Mouse (Mus musculus): ENCODE measurements around the gene Smarcd1. TPM values are rescaled to one million over a fixed set of nuclear protein-coding genes. Genes with fewer than 3 reads are reported as not detected.

Gene Smarcd1
- total and polyA plus RNA-seq, 2 experiments from 2014 or later = 16.8 to 35.7 TPM

DNA sequence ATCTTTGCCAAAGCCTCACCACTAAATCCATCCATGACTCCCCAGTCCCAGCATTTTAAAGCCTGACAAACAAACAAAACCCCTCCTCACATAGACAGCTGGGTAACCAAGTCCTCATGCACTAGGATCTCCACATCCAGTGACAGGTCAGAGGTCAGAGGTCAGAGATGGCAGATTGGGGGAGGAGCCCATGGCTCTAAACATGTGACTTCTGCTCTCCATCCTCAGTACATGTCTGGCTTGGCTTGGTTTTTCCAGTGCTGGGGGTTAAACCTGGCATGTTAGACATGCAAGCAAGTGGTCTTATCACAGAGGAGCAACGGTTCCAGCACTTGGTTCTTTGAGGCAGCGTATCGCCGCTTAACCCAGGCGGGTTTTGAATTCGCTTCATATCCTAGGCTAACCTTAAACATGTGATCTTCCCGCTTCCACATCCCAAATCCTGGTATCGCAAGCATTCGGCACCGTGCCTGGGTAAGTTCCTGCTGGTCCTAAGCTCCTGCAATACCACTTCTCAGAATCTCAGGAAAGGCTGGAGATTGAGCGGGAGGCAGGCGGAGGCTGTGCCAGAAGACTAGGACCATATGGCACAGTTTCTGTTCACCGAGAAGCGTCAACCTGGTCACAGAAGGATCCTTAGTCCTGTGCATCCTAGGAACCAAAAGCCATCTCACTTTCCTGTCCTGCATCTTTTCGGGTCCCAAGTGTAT lies 40.7 kb upstream of the Smarcd1 start:
- Histone ChIP-seq H3K4me1 (ENCODE audit: control insufficient read depth, insufficient read depth) (peaks cover 13% of the 10 kb centered on the region; the same call in 1 of the 2 replicates), H3K36me3 (replicated peaks; ENCODE audit: control insufficient read depth, insufficient read depth, low read length) (no peaks in the 10 kb centered on the region), H3K27ac (ENCODE audit: low read depth) (no peak overlapping the region), H3K9ac (replicated peaks; ENCODE audit: low read depth, low read length) (no peak overlapping the region), H3K27me3 (ENCODE audit: control insufficient read depth, insufficient read depth, low read length) (peaks cover 20% of the 10 kb centered on the region), H3K9me3 (replicated peaks; ENCODE audit: control insufficient read depth, low read length) (no peaks in the 10 kb centered on the region), H3K4me2 (ENCODE audit: low read depth, low read length) (no peak overlapping the region), H3K4me3 (ENCODE audit: low read depth, low read length) (no peak overlapping the region)
- WGBS = 87% methylated on average over 15 of the region's 15 CpGs
- ATAC-seq (ENCODE audit: insufficient read depth, low read depth) = no peak
- TF ChIP-seq CTCF (IDR thresholded peaks at IDR 0.05; ENCODE audit: low read depth) (no peak), EP300 (IDR thresholded peaks at IDR 0.05; ENCODE audit: low read depth) (no peak)
- DNase-seq (ENCODE audit: low spot score) = no peak

DNA sequence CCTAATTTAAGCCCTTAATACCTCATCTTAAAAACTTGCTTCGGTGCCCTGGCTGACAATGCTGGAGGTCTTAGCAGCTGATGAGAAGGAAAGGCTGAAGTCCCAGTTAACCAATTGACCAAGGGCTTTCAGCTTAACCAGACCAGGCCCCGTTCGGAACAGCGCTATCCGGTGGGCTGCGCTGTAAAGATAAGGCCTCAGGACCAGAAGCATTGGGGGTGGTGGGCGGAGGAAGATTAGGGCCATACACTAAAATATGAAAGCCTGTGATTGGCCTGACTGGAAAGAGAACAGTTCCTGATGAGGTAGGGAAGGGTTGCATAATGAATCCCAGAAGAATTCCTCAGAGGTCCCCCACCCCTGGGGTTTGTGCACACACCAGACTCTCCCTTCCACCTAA lies 39.6 kb upstream of the Smarcd1 start:
- peaks cover 22% of the 10 kb centered on the region for H3K27me3 ChIP-seq (ENCODE audit: control insufficient read depth, insufficient read depth, low read length)
- H3K4me2 ChIP-seq (ENCODE audit: low read depth, low read length) = no peak overlapping the region
- H3K36me3 ChIP-seq (replicated peaks; ENCODE audit: control insufficient read depth, insufficient read depth, low read length) = no peaks in the 10 kb centered on the region
- H3K9me3 ChIP-seq (replicated peaks; ENCODE audit: control insufficient read depth, low read length) = no peaks in the 10 kb centered on the region
- 39% methylated on average over 7 of the region's 7 CpGs for WGBS
- TF ChIP-seq EP300 (IDR thresholded peaks at IDR 0.05; ENCODE audit: low read depth) = no peak
- no peak for TF ChIP-seq CTCF (IDR thresholded peaks at IDR 0.05; ENCODE audit: low read depth)
- no peak overlapping the region for H3K9ac ChIP-seq (replicated peaks; ENCODE audit: low read depth, low read length)
- ATAC-seq (ENCODE audit: insufficient read depth, low read depth) (no peak), DNase-seq (ENCODE audit: low spot score) (no peak)
- no peak overlapping the region for H3K27ac ChIP-seq (ENCODE audit: low read depth)
- peaks cover 13% of the 10 kb centered on the region; the same call in 1 of the 2 replicates for H3K4me1 ChIP-seq (ENCODE audit: control insufficient read depth, insufficient read depth)
- H3K4me3 ChIP-seq (ENCODE audit: low read depth, low read length) = no peak overlapping the region

DNA sequence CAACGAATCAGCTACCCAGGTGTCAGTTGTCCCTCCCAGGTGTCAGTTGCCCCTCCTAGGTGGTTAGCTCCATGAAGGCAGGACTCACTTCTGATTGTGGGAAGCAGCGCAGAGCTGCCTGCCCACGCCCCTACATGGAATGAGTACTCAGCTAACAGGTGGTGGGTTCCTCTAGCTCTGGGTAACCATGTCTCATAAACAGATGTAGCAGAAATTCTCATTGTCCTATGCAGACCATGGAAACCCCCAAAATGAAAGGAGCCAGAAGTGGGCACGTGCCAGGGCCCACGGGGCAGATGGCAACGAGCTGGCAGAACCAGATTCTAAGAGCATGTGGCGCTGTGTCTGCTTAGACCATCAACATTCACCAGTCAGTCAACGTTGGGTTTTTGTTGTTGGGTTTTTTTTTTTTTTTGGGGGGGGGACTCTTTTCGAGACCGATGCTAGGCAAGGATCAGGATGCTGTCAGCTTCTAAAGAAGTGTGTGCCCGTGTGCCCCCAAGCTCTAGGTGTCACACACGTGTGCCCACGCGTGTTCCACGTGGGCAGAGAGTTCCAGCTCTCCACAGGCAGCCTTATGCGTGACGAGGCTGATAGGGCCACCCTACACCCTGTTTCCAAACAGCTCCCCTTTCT lies 37.8 kb upstream of the Smarcd1 start:
- WGBS = 5% methylated on average over 17 of the region's 17 CpGs
- Histone ChIP-seq H3K4me1 (ENCODE audit: control insufficient read depth, insufficient read depth) (peaks cover 13% of the 10 kb centered on the region; the same call in 1 of the 2 replicates), H3K9me3 (replicated peaks; ENCODE audit: control insufficient read depth, low read length) (no peaks in the 10 kb centered on the region), H3K9ac (replicated peaks; ENCODE audit: low read depth, low read length) (peak overlapping the region; percentile 52; the same call in 1 of the 2 replicates), H3K27me3 (ENCODE audit: control insufficient read depth, insufficient read depth, low read length) (peaks cover 33% of the 10 kb centered on the region), H3K4me2 (ENCODE audit: low read depth, low read length) (peak overlapping the region; percentile 94), H3K36me3 (replicated peaks; ENCODE audit: control insufficient read depth, insufficient read depth, low read length) (no peaks in the 10 kb centered on the region), H3K4me3 (ENCODE audit: low read depth, low read length) (peak overlapping the region; percentile 53), H3K27ac (ENCODE audit: low read depth) (no peak overlapping the region)
- DNase-seq (ENCODE audit: low spot score) (no peak), ATAC-seq (ENCODE audit: insufficient read depth, low read depth) (no peak)
- TF ChIP-seq EP300 (IDR thresholded peaks at IDR 0.05; ENCODE audit: low read depth) = no peak
- TF ChIP-seq CTCF (IDR thresholded peaks at IDR 0.05; ENCODE audit: low read depth) = no peak

DNA sequence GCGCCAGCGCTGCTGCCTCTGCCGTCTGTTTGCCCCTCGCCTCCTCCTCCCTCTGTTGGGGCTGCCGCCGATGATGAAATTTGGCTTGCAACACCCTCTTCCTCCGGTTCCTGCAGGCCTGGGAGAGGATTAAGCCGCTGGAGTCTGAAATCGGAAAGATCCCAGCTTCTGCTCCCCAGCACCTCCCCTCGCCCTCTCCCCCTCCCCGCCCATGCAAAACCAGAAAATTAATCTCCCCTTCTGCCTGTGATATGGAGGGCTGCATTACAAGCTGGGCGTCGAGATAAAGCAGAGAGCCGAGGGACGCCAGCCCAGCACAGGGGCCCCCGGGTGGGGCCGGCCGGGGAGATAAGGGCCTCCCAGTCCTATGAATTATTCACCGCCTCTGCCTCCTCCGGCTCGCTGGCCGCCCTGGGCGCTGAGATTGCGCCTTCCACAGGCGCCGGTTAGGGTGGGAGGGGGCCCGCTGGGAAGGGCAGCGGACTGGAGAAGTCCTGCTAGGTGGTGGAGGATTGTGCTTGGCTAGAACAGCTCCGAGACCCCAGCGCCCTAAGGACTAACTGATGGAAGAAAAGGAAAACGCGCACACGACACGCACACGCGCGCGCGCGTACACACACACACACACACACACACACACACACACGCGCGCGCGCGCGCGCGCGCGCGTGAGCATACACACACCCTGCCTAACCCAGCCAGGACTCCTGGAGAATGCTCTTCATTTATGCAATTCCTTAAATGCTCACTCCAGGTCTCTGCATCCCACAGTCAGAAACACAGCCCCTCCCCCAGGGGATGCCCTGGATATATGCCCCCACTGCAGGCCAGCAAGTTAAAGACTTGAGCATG lies 37.1 kb upstream of the Smarcd1 start:
- ATAC-seq (ENCODE audit: insufficient read depth, low read depth) (peak; percentile 66), DNase-seq (ENCODE audit: low spot score) (peak; percentile 67)
- Histone ChIP-seq H3K9me3 (replicated peaks; ENCODE audit: control insufficient read depth, low read length) (no peaks in the 10 kb centered on the region), H3K27ac (ENCODE audit: low read depth) (no peak overlapping the region), H3K4me1 (ENCODE audit: control insufficient read depth, insufficient read depth) (peaks cover 13% of the 10 kb centered on the region; the same call in 1 of the 2 replicates), H3K9ac (replicated peaks; ENCODE audit: low read depth, low read length) (peak overlapping the region; percentile 52), H3K27me3 (ENCODE audit: control insufficient read depth, insufficient read depth, low read length) (peaks cover 40% of the 10 kb centered on the region), H3K4me2 (ENCODE audit: low read depth, low read length) (peak overlapping the region; percentile 94), H3K36me3 (replicated peaks; ENCODE audit: control insufficient read depth, insufficient read depth, low read length) (no peaks in the 10 kb centered on the region), H3K4me3 (ENCODE audit: low read depth, low read length) (peak overlapping the region; percentile 53)
- WGBS = 1% methylated on average over 52 of the region's 52 CpGs
- TF ChIP-seq EP300 (IDR thresholded peaks at IDR 0.05; ENCODE audit: low read depth) = no peak
- no peak for TF ChIP-seq CTCF (IDR thresholded peaks at IDR 0.05; ENCODE audit: low read depth)

DNA sequence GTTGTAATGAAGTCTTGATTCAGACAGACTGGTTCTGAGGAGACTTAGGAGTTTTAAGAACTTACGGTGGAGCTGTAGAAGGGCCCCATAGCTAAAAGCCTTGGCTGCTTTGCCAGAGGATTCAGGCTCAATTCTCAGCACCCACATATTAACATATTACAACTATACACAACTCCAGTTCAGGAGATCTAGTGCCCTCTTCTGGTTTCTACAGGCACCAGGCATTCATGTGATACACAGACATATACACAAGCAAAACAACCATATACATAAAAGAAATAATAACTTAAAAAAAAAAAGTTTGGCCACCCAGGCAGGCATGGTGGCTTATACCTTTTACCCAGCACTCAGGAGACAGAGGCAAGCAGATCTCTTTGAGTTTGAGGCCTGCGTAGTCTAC lies 34.4 kb upstream of the Smarcd1 start:
- no peak for ATAC-seq (ENCODE audit: insufficient read depth, low read depth)
- DNase-seq (ENCODE audit: low spot score) = no peak
- peaks cover 13% of the 10 kb centered on the region; the same call in 1 of the 2 replicates for H3K4me1 ChIP-seq (ENCODE audit: control insufficient read depth, insufficient read depth)
- H3K9me3 ChIP-seq (replicated peaks; ENCODE audit: control insufficient read depth, low read length) = no peaks in the 10 kb centered on the region
- no peak for TF ChIP-seq EP300 (IDR thresholded peaks at IDR 0.05; ENCODE audit: low read depth)
- no peak for TF ChIP-seq CTCF (IDR thresholded peaks at IDR 0.05; ENCODE audit: low read depth)
- no peak overlapping the region for H3K4me2 ChIP-seq (ENCODE audit: low read depth, low read length)
- H3K27ac ChIP-seq (ENCODE audit: low read depth) = no peak overlapping the region
- no peak overlapping the region for H3K9ac ChIP-seq (replicated peaks; ENCODE audit: low read depth, low read length)
- no peak overlapping the region for H3K4me3 ChIP-seq (ENCODE audit: low read depth, low read length)
- WGBS = 98% methylated on average over 2 of the region's 2 CpGs
- peaks cover 66% of the 10 kb centered on the region for H3K27me3 ChIP-seq (ENCODE audit: control insufficient read depth, insufficient read depth, low read length)
- H3K36me3 ChIP-seq (replicated peaks; ENCODE audit: control insufficient read depth, insufficient read depth, low read length) = no peaks in the 10 kb centered on the region
